Mouse (Mus musculus) liver, embryonic 18 days (tissue): ENCODE measurements around the gene Apba2. TPM values are rescaled to one million over a fixed set of nuclear protein-coding genes. Genes with fewer than 3 reads are reported as not detected.

Source experiments
- polyA plus RNA-seq: library from polyadenylated mRNA; depleted of rRNA; stranded (reverse); fragments of >200 nt; gene quantifications from 2 replicates; pipeline ENCODE4 v1.2.3, GENCODE M21; 2012; rRNA removed

Gene Apba2
- polyA plus RNA-seq = 0.02 and 0.05 TPM in 2 replicates

GRCm38 (mm10) chr7:64501536-64502270, at the start of gene Apba2:
Gene Apba2, plus strand, starts transcription at chr7:64501706.

Other genes with a start within 250 kb of the Apba2 start
- 6.9 and 7.6 TPM in 2 replicates for gene Mtmr10, start 214.1 kb upstream of the Apba2 start, polyA plus RNA-seq
- gene Fan1, start 127.6 kb upstream of the Apba2 start, polyA plus RNA-seq = 0.97 TPM in 2 replicates
- 7.7 and 8.2 TPM in 2 replicates for gene Mphosph10, start 109.4 kb upstream of the Apba2 start, polyA plus RNA-seq
- 51.2 and 55.9 TPM in 2 replicates for gene Mcee, start 109.1 kb upstream of the Apba2 start, polyA plus RNA-seq